Mouse (Mus musculus): Measurements from ENCODE around the gene Gm13278. TPM values are rescaled to one million over a fixed set of nuclear protein-coding genes. Genes with fewer than 3 reads are reported as not detected.
"Not testable (repeated sequence)": the region's sequence is repeated elsewhere in the genome, so short reads cannot be mapped to it uniquely, and the experiment has no call there.

The Gm13278 gene
- polyA plus RNA-seq, 1 experiment from 2014 or later = not detected

DNA sequence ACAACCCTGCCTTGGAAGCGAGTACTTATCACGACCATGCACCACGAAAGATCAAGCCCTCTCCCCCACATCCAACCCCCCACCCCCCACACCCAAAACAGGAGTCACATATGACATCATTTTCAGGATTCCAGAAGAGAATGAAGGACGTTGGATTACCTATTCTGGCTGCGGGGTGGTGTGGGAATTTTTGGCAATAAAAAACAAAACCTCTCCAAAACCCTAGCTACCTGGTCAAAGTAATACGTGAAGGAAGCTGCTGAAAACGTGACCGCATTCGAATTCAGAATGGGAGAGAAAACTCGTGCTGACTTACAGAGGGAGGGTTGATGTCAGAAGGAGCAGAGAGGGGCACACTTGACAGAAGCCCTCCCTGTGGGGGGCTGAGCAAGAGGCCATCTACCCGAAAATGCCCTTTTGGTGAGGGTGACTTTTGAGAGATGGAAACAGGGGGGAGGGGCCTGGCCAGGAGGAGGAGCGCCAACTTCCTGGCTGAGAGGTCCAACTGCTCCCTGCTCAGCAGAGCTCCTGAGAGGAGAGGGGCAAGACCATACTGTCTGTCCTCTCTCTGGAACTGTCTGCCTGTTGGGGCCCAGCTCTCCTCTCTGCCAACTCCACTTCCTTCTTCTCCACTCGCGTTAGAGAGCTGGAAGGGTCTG, 31.6 kb upstream of the Gm13278 start, which contains the start of gene Gm13283:
Gene Gm13283, plus strand, starts transcription at position 510 of the 659 bp plus-strand sequence.
- not testable (repeated sequence) for H3K9ac ChIP-seq (ENCODE audit: low read length); H3K27me3 ChIP-seq (ENCODE audit: control insufficient read depth, insufficient read depth, low read length); H3K36me3 ChIP-seq (ENCODE audit: control insufficient read depth, insufficient read depth, low read length); H3K27ac ChIP-seq (ENCODE audit: low read length); H3K9me3 ChIP-seq (replicated peaks; ENCODE audit: control insufficient read depth, low read length); ATAC-seq (ENCODE audit: insufficient read depth, low FRiP score); H3K4me1 ChIP-seq (ENCODE audit: control insufficient read depth, insufficient read depth, low read length)
- 17% methylated on average over 7 of the region's 14 CpGs for WGBS
- Histone ChIP-seq H3K4me2 (ENCODE audit: low read depth, low read length) (peak within 1 kb of the TSS; percentile 38), H3K4me3 (replicated peaks; ENCODE audit: low read length) (peak within 1 kb of the TSS; percentile 35)

DNA sequence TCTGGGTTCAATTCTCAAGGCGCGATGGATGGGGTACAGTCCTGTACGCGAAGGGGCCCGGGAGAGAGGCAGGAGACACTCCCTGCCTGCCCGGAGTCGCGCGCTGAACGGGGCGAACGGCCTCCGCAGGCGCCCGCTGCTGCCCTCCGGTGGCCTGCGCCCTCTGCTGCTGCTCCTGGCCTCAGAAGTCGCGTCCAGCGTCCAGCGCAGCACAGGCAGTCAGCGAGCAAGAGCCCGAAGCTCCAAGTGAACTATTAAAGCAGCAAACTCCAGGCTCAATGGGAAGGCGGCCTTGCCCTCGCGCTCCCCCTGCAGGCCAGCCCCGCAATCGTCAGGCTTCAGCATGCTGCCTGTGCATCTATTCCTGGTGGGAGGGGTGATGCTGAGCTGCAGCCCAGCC, 30.9 kb upstream of the Gm13278 start:
- Histone ChIP-seq H3K4me3 (replicated peaks; ENCODE audit: low read length) (peak overlapping the region; percentile 35), H3K4me2 (ENCODE audit: low read depth, low read length) (peak overlapping the region; percentile 38)
- not testable (repeated sequence) for H3K9me3 ChIP-seq (replicated peaks; ENCODE audit: control insufficient read depth, low read length); ATAC-seq (ENCODE audit: insufficient read depth, low FRiP score); H3K9ac ChIP-seq (ENCODE audit: low read length); H3K27ac ChIP-seq (ENCODE audit: low read length); H3K4me1 ChIP-seq (ENCODE audit: control insufficient read depth, insufficient read depth, low read length); H3K27me3 ChIP-seq (ENCODE audit: control insufficient read depth, insufficient read depth, low read length); H3K36me3 ChIP-seq (ENCODE audit: control insufficient read depth, insufficient read depth, low read length)
- WGBS = under 1% methylated on average over 27 of the region's 28 CpGs

DNA sequence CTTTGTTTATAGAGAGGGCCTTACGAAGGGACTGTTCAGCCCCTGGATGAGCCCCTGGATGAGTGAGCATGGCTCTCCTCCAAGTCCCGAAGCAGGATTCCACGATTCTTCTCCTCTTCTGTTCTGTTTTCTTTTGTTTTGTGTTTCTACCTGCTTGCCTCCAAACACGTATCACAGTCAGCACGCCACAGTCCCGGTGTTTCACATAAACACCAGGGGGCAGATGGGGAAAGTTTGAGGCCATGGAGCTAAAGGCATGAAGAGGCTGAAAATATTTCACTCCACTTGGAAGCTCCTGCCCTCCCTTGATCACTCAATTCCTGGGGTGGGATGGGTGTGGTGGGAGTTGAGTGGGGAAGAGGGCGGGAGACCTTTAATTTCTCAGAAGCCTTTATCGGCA, 29.6 kb upstream of the Gm13278 start:
- not testable (repeated sequence) for H3K4me1 ChIP-seq (ENCODE audit: control insufficient read depth, insufficient read depth, low read length); ATAC-seq (ENCODE audit: insufficient read depth, low FRiP score); H3K9me3 ChIP-seq (replicated peaks; ENCODE audit: control insufficient read depth, low read length); H3K4me3 ChIP-seq (replicated peaks; ENCODE audit: low read length); H3K4me2 ChIP-seq (ENCODE audit: low read depth, low read length); H3K9ac ChIP-seq (ENCODE audit: low read length); H3K27ac ChIP-seq (ENCODE audit: low read length); H3K36me3 ChIP-seq (ENCODE audit: control insufficient read depth, insufficient read depth, low read length); H3K27me3 ChIP-seq (ENCODE audit: control insufficient read depth, insufficient read depth, low read length)
- WGBS = 57% methylated on average over 6 of the region's 8 CpGs

DNA sequence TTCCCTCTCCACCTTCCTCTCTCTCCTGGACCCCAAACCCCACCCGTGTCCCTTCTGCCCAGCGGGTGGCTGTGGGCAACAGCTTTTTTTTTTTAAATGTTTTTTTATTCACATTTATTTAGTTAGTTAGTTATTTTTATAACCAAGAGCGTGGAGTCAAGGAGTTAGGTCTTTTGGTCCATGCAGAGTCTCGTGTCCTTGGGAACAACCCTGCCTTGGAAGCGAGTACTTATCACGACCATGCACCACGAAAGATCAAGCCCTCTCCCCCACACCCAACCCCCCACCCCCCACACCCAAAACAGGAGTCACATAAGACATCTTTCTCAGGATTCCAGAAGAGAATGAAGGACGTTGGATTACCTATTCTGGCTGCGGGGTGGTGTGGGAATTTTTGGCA, 29.0 kb upstream of the Gm13278 start:
- 52% methylated on average over 7 of the region's 9 CpGs for WGBS
- H3K4me2 ChIP-seq (ENCODE audit: low read depth, low read length); H3K9me3 ChIP-seq (replicated peaks; ENCODE audit: control insufficient read depth, low read length); H3K9ac ChIP-seq (ENCODE audit: low read length); H3K27ac ChIP-seq (ENCODE audit: low read length); H3K4me1 ChIP-seq (ENCODE audit: control insufficient read depth, insufficient read depth, low read length); ATAC-seq (ENCODE audit: insufficient read depth, low FRiP score); H3K27me3 ChIP-seq (ENCODE audit: control insufficient read depth, insufficient read depth, low read length); H3K4me3 ChIP-seq (replicated peaks; ENCODE audit: low read length); H3K36me3 ChIP-seq (ENCODE audit: control insufficient read depth, insufficient read depth, low read length): not testable (repeated sequence)

DNA sequence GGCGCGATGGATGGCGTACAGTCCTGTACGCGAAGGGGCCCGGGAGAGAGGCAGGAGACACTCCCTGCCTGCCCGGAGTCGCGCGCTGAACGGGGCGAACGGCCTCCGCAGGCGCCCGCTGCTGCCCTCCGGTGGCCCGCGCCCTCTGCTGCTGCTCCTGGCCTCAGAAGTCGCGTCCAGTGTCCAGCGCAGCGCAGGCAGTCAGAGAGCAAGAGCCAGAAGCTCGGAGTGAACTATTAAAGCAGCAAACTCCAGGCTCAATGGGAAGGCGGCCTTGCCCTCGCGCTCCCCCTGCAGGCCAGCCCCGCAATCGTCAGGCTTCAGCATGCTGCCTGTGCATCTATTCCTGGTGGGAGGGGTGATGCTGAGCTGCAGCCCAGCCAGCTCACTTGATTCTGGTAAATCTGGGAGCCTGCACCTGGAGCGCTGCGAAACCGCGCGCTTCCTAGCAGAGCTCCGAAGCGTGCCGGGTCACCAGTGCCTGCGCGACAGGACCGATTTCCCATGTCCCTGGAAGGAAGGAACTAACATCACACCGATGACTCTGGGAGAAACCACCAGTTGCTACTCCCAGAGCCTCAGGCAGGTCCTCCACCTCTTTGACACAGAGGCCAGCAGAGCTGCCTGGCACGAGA, 27.8 kb upstream of the Gm13278 start:
- not testable (repeated sequence) for H3K27ac ChIP-seq (ENCODE audit: low read length); H3K4me1 ChIP-seq (ENCODE audit: control insufficient read depth, insufficient read depth, low read length); H3K36me3 ChIP-seq (ENCODE audit: control insufficient read depth, insufficient read depth, low read length); H3K9me3 ChIP-seq (replicated peaks; ENCODE audit: control insufficient read depth, low read length); ATAC-seq (ENCODE audit: insufficient read depth, low FRiP score); H3K27me3 ChIP-seq (ENCODE audit: control insufficient read depth, insufficient read depth, low read length)
- H3K9ac ChIP-seq (ENCODE audit: low read length) = peak overlapping the region; percentile 64
- 2% methylated on average over 30 of the region's 42 CpGs for WGBS
- H3K4me3 ChIP-seq (replicated peaks; ENCODE audit: low read length) = peak overlapping the region; percentile 40
- H3K4me2 ChIP-seq (ENCODE audit: low read depth, low read length) = peak overlapping the region; percentile 43; the same call in 1 of the 2 replicates

DNA sequence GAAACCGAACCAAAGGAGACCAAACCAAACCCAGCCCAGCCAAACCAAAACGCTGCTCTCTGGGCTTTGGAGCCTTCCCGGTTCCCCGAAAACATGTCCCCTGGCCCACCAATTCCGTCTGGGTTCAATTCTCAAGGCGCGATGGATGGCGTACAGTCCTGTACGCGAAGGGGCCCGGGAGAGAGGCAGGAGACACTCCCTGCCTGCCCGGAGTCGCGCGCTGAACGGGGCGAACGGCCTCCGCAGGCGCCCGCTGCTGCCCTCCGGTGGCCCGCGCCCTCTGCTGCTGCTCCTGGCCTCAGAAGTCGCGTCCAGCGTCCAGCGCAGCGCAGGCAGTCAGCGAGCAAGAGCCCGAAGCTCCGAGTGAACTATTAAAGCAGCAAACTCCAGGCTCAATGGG, 17.8 kb upstream of the Gm13278 start, which contains the start of gene Gm13290:
Gene Gm13290, plus strand, starts transcription at position 301 of the 400 bp plus-strand sequence.
- H3K27me3 ChIP-seq (ENCODE audit: control insufficient read depth, insufficient read depth, low read length); H3K27ac ChIP-seq (ENCODE audit: low read length); H3K4me3 ChIP-seq (replicated peaks; ENCODE audit: low read length); H3K9me3 ChIP-seq (replicated peaks; ENCODE audit: control insufficient read depth, low read length); H3K4me2 ChIP-seq (ENCODE audit: low read depth, low read length); H3K9ac ChIP-seq (ENCODE audit: low read length); H3K4me1 ChIP-seq (ENCODE audit: control insufficient read depth, insufficient read depth, low read length); ATAC-seq (ENCODE audit: insufficient read depth, low FRiP score); H3K36me3 ChIP-seq (ENCODE audit: control insufficient read depth, insufficient read depth, low read length): not testable (repeated sequence)
- WGBS = no CpG with 5 or more reads among the region's 32 CpGs

DNA sequence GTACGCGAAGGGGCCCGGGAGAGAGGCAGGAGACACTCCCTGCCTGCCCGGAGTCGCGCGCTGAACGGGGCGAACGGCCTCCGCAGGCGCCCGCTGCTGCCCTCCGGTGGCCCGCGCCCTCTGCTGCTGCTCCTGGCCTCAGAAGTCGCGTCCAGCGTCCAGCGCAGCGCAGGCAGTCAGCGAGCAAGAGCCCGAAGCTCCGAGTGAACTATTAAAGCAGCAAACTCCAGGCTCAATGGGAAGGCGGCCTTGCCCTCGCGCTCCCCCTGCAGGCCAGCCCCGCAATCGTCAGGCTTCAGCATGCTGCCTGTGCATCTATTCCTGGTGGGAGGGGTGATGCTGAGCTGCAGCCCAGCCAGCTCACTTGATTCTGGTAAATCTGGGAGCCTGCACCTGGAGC, 14.7 kb upstream of the Gm13278 start, which contains the start of gene Gm13289:
Gene Gm13289, plus strand, starts transcription at position 301 of the 400 bp plus-strand sequence.
- not testable (repeated sequence) for H3K4me1 ChIP-seq (ENCODE audit: control insufficient read depth, insufficient read depth, low read length); H3K27ac ChIP-seq (ENCODE audit: low read length); ATAC-seq (ENCODE audit: insufficient read depth, low FRiP score); H3K4me2 ChIP-seq (ENCODE audit: low read depth, low read length); H3K9me3 ChIP-seq (replicated peaks; ENCODE audit: control insufficient read depth, low read length); H3K4me3 ChIP-seq (replicated peaks; ENCODE audit: low read length); H3K36me3 ChIP-seq (ENCODE audit: control insufficient read depth, insufficient read depth, low read length); H3K27me3 ChIP-seq (ENCODE audit: control insufficient read depth, insufficient read depth, low read length); H3K9ac ChIP-seq (ENCODE audit: low read length)
- WGBS = no CpG with 5 or more reads among the region's 29 CpGs

DNA sequence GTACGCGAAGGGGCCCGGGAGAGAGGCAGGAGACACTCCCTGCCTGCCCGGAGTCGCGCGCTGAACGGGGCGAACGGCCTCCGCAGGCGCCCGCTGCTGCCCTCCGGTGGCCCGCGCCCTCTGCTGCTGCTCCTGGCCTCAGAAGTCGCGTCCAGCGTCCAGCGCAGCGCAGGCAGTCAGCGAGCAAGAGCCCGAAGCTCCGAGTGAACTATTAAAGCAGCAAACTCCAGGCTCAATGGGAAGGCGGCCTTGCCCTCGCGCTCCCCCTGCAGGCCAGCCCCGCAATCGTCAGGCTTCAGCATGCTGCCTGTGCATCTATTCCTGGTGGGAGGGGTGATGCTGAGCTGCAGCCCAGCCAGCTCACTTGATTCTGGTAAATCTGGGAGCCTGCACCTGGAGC, 11.8 kb upstream of the Gm13278 start, which contains the start of gene Gm13272:
Gene Gm13272, plus strand, starts transcription at position 301 of the 400 bp plus-strand sequence.
- H3K9ac ChIP-seq (ENCODE audit: low read length); H3K36me3 ChIP-seq (ENCODE audit: control insufficient read depth, insufficient read depth, low read length); H3K27ac ChIP-seq (ENCODE audit: low read length); H3K9me3 ChIP-seq (replicated peaks; ENCODE audit: control insufficient read depth, low read length); H3K4me2 ChIP-seq (ENCODE audit: low read depth, low read length); ATAC-seq (ENCODE audit: insufficient read depth, low FRiP score); H3K27me3 ChIP-seq (ENCODE audit: control insufficient read depth, insufficient read depth, low read length); H3K4me3 ChIP-seq (replicated peaks; ENCODE audit: low read length); H3K4me1 ChIP-seq (ENCODE audit: control insufficient read depth, insufficient read depth, low read length): not testable (repeated sequence)
- WGBS = no CpG with 5 or more reads among the region's 29 CpGs

DNA sequence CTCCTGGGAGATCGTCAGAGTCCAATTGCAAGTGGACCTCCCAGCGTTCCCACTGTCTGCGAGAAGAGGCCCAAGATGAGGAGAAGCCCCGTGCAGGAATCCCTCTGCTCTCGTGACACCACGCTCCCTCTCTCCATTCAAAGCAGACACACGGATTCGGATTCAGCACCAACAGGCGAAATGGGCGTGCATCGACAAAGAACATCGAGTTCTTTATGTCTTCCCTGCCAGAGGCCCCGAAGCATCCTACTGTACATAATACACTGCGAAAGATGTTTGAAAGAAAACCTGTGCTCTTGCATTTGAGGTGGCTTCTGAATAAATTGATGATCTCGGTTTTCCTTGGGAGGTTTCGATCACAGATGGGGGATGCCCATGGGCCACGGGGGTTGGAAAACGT, 11.0 kb upstream of the Gm13278 start:
- WGBS = 53% methylated on average over 14 of the region's 18 CpGs
- ATAC-seq (ENCODE audit: insufficient read depth, low FRiP score); H3K4me1 ChIP-seq (ENCODE audit: control insufficient read depth, insufficient read depth, low read length); H3K9me3 ChIP-seq (replicated peaks; ENCODE audit: control insufficient read depth, low read length); H3K27me3 ChIP-seq (ENCODE audit: control insufficient read depth, insufficient read depth, low read length); H3K4me2 ChIP-seq (ENCODE audit: low read depth, low read length); H3K4me3 ChIP-seq (replicated peaks; ENCODE audit: low read length); H3K36me3 ChIP-seq (ENCODE audit: control insufficient read depth, insufficient read depth, low read length); H3K9ac ChIP-seq (ENCODE audit: low read length); H3K27ac ChIP-seq (ENCODE audit: low read length): not testable (repeated sequence)

Data from stomach, embryonic 16.5 days (tissue).